Mouse (Mus musculus): ENCODE results near the gene Evl.

DNA sequence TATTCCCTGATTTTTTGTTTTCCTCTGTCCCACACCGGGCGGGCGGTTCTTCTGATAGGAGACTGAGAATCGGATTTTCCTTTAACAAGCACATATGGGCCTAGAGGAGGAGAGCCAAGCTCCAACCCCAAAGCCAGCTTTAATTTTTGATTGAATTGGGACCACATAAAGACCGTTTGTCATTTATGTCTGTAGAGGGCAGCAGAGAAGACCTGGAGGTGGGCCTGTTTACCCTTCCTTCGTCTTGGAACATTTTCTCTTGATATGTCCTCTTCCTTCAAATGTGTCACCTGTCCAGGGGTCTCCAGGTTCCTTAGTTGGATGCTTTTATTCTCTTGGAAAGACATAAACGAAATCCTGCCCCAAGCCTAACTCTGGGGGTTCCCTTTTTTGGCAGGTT is 151.6 kb downstream of the Evl start:
- TF ChIP-seq POLR2A (IDR thresholded peaks at IDR 0.05; ENCODE audit: low read depth, low read length) (no peak), CTCF (IDR thresholded peaks at IDR 0.05; ENCODE audit: extremely low read depth, insufficient read depth, insufficient read length, insufficient replicate concordance) (no peak)

All from spleen, adult 2 months (tissue).